Mouse (Mus musculus): ENCODE data around the gene Fam120a. TPM values are rescaled to one million over a fixed set of nuclear protein-coding genes. Genes with fewer than 3 reads are reported as not detected.

Gene Fam120a
- polyA plus RNA-seq, 1 experiment from 2014 or later = 24.2 TPM

GRCm38 (mm10) chr13:48964850-48965249 lies 3.0 kb downstream of the Fam120a start:
- Histone ChIP-seq H3K27me3 (replicated peaks; ENCODE audit: control insufficient read depth, insufficient read depth, low read length) (no peaks in the 10 kb centered on the region), H3K4me3 (ENCODE audit: low read depth, low read length) (peak overlapping the region; percentile 55; the same call in 1 of the 2 replicates), H3K4me2 (replicated peaks; ENCODE audit: low read depth) (peak overlapping the region; percentile 85), H3K4me1 (replicated peaks; ENCODE audit: control insufficient read depth, insufficient read depth, low read length) (peaks cover 21% of the 10 kb centered on the region), H3K27ac (ENCODE audit: low read depth, low read length) (peak overlapping the region; percentile 36; the same call in 1 of the 2 replicates), H3K36me3 (ENCODE audit: control insufficient read depth, insufficient read depth) (no peaks in the 10 kb centered on the region), H3K9ac (ENCODE audit: low read depth, low read length) (no peak overlapping the region), H3K9me3 (ENCODE audit: control insufficient read depth) (no peaks in the 10 kb centered on the region)
- no peak for TF ChIP-seq CTCF (IDR thresholded peaks at IDR 0.05; ENCODE audit: low read depth)
- no peak for ATAC-seq
- 31% methylated on average over 4 of the region's 4 CpGs for WGBS

DNA sequence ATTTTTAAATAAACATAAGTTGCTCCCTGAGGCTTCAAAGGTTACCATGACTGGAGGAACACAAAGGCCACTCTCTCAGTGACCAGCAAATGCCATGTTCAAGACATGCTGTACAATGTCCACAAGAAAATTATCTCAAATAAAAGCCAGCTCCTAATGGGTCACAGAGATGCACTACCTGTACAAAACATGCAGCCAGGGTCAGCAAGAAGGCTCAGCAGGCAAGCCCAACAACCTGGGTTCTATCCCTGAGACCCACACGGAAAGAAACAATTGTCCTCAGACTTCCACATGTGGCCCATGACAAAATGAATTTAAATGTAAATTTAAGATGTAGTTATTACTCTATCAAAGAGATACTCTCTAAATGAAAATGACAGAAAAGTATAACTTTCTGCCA lies 4.7 kb downstream of the Fam120a start:
- Histone ChIP-seq H3K4me1 (replicated peaks; ENCODE audit: control insufficient read depth, insufficient read depth, low read length) (peaks cover 22% of the 10 kb centered on the region), H3K36me3 (ENCODE audit: control insufficient read depth, insufficient read depth) (no peaks in the 10 kb centered on the region), H3K27me3 (replicated peaks; ENCODE audit: control insufficient read depth, insufficient read depth, low read length) (no peaks in the 10 kb centered on the region), H3K27ac (ENCODE audit: low read depth, low read length) (peak overlapping the region; percentile 85), H3K4me3 (ENCODE audit: low read depth, low read length) (no peak overlapping the region), H3K4me2 (replicated peaks; ENCODE audit: low read depth) (peak overlapping the region; percentile 25), H3K9ac (ENCODE audit: low read depth, low read length) (no peak overlapping the region), H3K9me3 (ENCODE audit: control insufficient read depth) (no peaks in the 10 kb centered on the region)
- no peak for TF ChIP-seq CTCF (IDR thresholded peaks at IDR 0.05; ENCODE audit: low read depth)
- 50% methylated on average over 1 of the region's 1 CpGs for WGBS
- no peak for ATAC-seq

DNA sequence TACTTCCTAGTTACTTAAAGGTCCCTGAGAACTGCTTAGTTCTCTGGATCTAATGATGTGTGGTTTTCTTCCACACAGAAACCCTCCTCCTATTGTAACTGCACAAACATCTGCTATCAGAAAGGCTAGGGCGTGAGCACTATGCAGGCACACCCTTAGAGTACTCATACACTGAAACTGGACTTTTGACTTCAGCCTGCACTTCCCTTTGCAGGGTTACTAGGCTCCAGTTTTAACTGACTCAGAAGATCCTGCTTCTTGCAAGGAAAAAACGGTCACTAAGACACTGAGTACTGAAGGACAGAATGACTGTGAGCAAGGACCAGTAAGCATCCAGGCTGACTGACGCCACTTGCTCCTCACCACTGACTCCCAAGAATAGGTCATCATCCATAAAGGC lies 5.3 kb downstream of the Fam120a start:
- Histone ChIP-seq H3K4me3 (ENCODE audit: low read depth, low read length) (no peak overlapping the region), H3K27ac (ENCODE audit: low read depth, low read length) (peak overlapping the region; percentile 85), H3K4me2 (replicated peaks; ENCODE audit: low read depth) (peak overlapping the region; percentile 37), H3K4me1 (replicated peaks; ENCODE audit: control insufficient read depth, insufficient read depth, low read length) (peaks cover 22% of the 10 kb centered on the region), H3K36me3 (ENCODE audit: control insufficient read depth, insufficient read depth) (no peaks in the 10 kb centered on the region), H3K9me3 (ENCODE audit: control insufficient read depth) (no peaks in the 10 kb centered on the region), H3K27me3 (replicated peaks; ENCODE audit: control insufficient read depth, insufficient read depth, low read length) (no peaks in the 10 kb centered on the region), H3K9ac (ENCODE audit: low read depth, low read length) (no peak overlapping the region)
- ATAC-seq = peak; percentile 88
- 14% methylated on average over 3 of the region's 3 CpGs for WGBS
- no peak for TF ChIP-seq CTCF (IDR thresholded peaks at IDR 0.05; ENCODE audit: low read depth)

GRCm38 (mm10) chr13:48958608-48959007 lies 9.2 kb downstream of the Fam120a start:
- WGBS = 36% methylated on average over 4 of the region's 4 CpGs
- Histone ChIP-seq H3K4me2 (replicated peaks; ENCODE audit: low read depth) (peak overlapping the region; percentile 52), H3K9ac (ENCODE audit: low read depth, low read length) (0 out of 2 replicates have a peak overlapping the region, but pooled peaks have one; percentile 34), H3K9me3 (ENCODE audit: control insufficient read depth) (no peaks in the 10 kb centered on the region), H3K36me3 (ENCODE audit: control insufficient read depth, insufficient read depth) (no peaks in the 10 kb centered on the region), H3K27ac (ENCODE audit: low read depth, low read length) (peak overlapping the region; percentile 94), H3K27me3 (replicated peaks; ENCODE audit: control insufficient read depth, insufficient read depth, low read length) (no peaks in the 10 kb centered on the region), H3K4me3 (ENCODE audit: low read depth, low read length) (no peak overlapping the region), H3K4me1 (replicated peaks; ENCODE audit: control insufficient read depth, insufficient read depth, low read length) (peaks cover 14% of the 10 kb centered on the region)
- TF ChIP-seq CTCF (IDR thresholded peaks at IDR 0.05; ENCODE audit: low read depth) = 0 out of 2 replicates have a peak, but pooled peaks have one; percentile 26
- ATAC-seq = peak; percentile 80

DNA sequence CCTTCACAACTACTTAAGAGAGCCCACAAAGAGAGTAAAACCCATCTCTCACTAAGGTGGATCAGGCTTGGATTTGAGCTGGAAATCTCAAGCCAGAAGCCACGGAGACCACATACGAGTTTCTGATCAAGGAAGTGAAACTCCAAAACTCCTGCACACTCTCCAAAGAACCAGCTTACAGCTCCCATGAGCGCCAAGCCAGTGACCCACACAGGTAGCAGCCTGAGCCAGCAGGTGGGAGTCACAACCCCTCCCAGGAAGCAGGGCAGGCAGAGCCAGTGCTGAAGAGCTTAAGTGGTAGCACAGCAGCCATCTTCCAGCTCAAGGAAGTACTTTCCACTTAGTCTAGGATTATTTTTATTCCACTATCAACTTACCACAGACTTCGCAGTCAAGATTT lies 13.0 kb downstream of the Fam120a start:
- no peak overlapping the region for H3K9ac ChIP-seq (ENCODE audit: low read depth, low read length)
- H3K4me2 ChIP-seq (replicated peaks; ENCODE audit: low read depth) = no peak overlapping the region
- H3K27me3 ChIP-seq (replicated peaks; ENCODE audit: control insufficient read depth, insufficient read depth, low read length) = no peaks in the 10 kb centered on the region
- H3K9me3 ChIP-seq (ENCODE audit: control insufficient read depth) = no peaks in the 10 kb centered on the region
- no peaks in the 10 kb centered on the region for H3K36me3 ChIP-seq (ENCODE audit: control insufficient read depth, insufficient read depth)
- no peak overlapping the region for H3K4me3 ChIP-seq (ENCODE audit: low read depth, low read length)
- ATAC-seq = no peak
- no peak for TF ChIP-seq CTCF (IDR thresholded peaks at IDR 0.05; ENCODE audit: low read depth)
- H3K27ac ChIP-seq (ENCODE audit: low read depth, low read length) = no peak overlapping the region
- 69% methylated on average over 4 of the region's 4 CpGs for WGBS
- H3K4me1 ChIP-seq (replicated peaks; ENCODE audit: control insufficient read depth, insufficient read depth, low read length) = peaks cover 14% of the 10 kb centered on the region; the same call in 1 of the 2 replicates

GRCm38 (mm10) chr13:48950600-48951241 lies 17.1 kb downstream of the Fam120a start:
- Histone ChIP-seq H3K4me3 (ENCODE audit: low read depth, low read length) (no peak overlapping the region), H3K4me1 (replicated peaks; ENCODE audit: control insufficient read depth, insufficient read depth, low read length) (0 out of 2 replicates have a peak, but pooled peaks cover 5% of the 10 kb centered on the region), H3K4me2 (replicated peaks; ENCODE audit: low read depth) (no peak overlapping the region), H3K27ac (ENCODE audit: low read depth, low read length) (no peak overlapping the region), H3K27me3 (replicated peaks; ENCODE audit: control insufficient read depth, insufficient read depth, low read length) (no peaks in the 10 kb centered on the region), H3K9me3 (ENCODE audit: control insufficient read depth) (no peaks in the 10 kb centered on the region), H3K9ac (ENCODE audit: low read depth, low read length) (no peak overlapping the region), H3K36me3 (ENCODE audit: control insufficient read depth, insufficient read depth) (peaks cover 14% of the 10 kb centered on the region; the same call in 1 of the 2 replicates)
- TF ChIP-seq CTCF (IDR thresholded peaks at IDR 0.05; ENCODE audit: low read depth) = no peak
- peak; percentile 66 for ATAC-seq
- 28% methylated on average over 5 of the region's 5 CpGs for WGBS
